Mouse (Mus musculus) spleen, postnatal 0 days (tissue): ENCODE measurements around the gene Rnf207. TPM values are rescaled to one million over a fixed set of nuclear protein-coding genes. Genes with fewer than 3 reads are reported as not detected.

Experiments
- polyA plus RNA-seq: library from polyadenylated mRNA; unstranded; fragments of >200 nt; fragmentation: Nextera tagmentation; extraction: Ambion mirVana; gene quantifications from 2 replicates; pipeline ENCODE4 v1.2.1, GENCODE M21; 2015

The Rnf207 gene
- polyA plus RNA-seq = 0.05 and 0.10 TPM in 2 replicates

DNA sequence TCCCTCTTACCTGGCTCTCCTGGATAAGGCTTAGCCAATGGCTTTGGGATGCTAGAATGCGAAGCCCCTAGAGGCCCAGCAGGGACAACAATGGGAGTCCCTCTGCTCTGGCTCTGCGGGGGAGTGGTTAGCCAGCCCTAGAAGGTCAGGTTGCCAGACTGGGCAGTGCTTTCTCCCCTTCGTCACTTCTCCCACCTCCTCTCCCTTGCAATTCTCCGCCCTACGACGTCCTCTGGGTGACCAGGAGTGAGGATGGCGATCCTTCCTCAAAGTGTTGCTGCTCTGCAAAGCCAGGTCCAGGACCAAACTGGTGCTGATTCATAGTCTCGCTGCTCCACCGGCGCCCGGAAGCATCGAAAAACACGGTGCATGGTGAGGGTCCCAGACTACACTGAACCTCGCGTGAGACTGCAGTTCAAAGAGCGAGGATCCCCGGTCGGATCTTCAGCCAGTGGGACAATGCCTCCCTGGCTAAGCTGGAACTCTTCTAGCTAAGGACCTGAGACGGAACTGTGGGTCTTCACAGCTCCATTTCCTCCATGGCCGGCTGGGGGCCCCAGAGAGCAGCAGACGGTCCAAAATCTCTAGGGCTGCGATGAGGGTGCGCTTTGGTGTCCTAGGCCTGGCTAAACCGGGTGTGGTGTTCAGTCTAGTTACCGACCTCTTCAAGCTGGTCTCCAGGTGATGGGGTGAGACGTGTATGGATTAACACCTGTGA, at the start of gene Rnf207:
Gene Rnf207 (minus strand): TSS at position 477 of the 718 bp plus-strand sequence.

DNA sequence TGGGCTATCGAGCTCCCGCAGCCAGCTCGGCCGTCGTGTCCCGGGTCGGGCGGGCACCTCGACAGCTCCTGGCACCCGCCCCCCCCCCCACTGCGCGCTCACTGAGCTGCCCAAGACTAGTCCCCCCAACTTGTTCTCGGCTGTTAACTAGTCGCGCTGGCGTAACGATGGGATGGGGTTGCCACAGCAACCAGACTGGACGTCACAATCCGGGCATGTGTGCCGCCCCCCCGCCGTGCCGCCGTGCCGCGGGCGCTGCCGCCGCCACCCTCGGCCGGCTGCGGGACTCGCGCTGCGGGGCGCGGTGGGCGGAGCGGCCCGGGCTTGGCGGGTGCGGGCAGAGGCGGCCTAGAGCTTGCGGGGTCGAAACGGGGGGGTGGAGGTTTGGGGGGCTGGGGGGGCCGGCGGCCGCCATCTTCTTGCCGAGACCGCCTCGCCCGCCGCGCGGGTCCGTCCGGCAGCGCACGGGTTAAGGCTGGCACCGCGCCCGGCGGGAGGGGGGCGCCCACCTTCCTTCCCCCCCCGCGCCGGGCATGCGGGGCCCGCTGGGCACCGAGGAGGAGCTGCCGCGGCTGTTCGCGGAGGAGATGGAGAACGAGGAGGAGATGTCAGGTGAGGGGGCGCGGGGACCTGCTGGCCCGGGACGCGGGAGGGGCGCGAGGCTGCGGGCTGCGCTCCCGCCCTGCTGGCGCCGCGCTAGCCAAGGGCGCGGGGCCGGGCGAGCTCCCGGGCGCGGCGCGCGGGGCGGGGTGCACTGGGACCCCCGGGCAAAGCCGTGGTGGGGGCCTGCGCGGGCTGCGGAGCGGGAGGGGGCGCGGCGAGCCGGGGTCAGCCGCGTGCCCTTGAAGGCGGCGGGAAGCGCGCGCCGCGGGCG, 19.9 kb upstream of the Rnf207 start, which contains the start of gene Chd5:
Gene Chd5 (plus strand): TSS at position 233 of the 874 bp plus-strand sequence.

DNA sequence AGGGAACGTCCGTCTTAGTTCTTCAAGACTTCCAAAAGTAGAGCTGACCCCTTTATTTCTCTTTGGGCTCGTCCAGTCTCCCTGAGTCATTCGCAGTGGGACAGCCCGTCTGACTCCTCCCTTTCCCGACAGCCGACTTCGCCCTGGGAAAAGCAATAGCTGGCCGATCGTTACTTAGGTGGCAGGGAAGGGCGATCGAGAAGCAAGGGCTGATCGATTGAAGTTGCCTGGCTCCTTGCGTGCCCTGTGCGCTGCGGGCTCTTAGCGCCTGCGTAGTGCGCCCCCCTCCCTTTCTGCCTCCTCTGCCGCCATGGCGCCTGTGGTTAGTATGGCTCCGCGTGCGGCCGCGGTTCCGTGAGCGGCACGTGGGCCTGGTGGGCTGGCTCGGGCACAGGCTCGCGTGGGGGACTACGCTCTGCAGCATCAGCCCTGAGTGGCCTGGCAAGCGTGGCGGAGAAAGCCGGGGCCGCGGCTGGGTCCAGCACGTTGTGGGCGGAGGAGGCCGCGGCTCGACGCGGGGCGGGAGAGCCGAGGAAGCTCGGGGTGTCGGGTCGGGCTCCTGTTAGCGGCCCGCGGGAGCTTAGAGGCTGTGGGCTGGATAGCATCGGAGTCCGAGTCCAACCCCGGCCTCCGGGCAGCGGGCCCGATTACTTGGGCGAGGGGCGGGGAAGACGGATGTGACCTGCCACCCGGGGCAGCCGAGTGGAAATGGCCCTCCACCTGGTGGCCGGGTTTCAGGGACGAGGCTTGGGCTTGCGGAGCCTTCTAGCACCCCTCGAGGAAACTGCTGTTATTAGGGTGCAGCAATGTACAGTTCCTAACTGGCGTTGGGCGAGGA, 7.0 kb upstream of the Rnf207 start, which contains the start of gene Rpl22:
Gene Rpl22 (plus strand): TSS at position 169 of the 838 bp plus-strand sequence.

DNA sequence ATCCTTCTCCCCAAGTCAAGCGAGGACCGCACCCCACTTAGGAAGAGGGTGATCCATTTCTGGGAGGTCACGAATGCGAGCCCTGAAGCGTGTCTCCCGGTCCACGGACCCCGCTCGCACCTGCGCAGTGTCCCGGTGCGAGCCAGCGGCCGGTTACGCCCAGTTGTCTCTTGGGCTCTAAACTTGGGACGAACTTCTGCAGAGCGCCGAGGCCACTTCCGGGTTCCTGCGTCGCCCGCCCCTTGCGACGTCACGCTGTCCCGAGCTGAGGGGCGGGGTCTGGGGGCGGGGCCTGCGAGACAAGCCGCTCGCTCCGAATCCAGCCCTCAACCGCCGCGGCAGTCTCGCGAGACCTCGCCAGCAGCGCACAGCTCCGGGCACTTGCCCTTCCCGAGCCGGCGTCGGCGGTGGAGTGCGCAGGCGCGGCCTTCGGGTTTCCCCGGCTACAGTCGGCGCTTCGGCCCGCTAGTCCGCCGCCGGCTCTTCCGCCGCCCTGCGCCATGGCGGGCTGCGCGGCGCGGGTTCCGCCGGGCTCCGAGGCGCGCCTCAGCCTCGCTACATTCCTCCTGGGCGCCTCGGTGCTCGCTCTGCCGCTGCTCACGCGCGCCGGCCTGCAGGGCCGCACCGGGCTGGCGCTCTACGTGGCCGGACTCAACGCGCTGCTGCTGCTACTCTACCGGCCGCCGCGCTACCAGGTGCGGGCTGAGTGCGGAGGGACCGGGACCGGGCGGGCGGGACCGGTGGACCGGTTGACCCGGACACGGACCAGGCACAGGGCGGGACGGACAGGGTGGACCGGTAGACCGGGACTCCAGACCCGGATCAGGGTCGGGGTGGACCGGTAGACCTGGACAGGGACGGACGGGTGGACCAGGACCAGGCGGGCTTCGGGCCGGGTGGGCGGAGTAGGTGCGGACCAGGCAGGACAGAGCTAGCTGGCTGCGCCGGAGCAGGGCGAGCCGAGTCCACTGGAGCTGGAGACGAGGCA, 21.6 kb downstream of the Rnf207 start, which contains the start of gene Icmt:
Gene Icmt (plus strand): TSS at position 354 of the 988 bp plus-strand sequence.

DNA sequence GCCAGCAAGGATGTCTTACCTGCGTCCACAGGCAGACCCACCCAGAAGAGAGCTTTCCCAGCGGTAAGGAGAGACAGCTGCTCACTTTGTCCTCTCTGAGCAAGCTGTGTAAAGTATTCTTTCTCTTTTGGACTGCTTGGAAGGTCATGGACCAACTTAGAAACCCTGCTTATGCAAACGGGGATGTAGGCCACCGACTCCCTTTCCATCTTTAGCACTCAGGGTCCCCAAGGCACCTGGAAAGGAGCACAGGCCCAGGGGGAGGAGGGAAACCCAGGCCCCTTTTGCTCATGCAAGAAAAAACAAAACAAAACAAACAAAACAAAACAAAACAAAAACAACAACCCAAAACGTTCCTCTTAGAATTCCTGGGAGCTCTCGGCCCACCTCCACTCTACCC, 27.2 kb downstream of the Rnf207 start, which contains the start of gene Hes3:
Gene Hes3 (minus strand): TSS at position 101 of the 400 bp plus-strand sequence.

DNA sequence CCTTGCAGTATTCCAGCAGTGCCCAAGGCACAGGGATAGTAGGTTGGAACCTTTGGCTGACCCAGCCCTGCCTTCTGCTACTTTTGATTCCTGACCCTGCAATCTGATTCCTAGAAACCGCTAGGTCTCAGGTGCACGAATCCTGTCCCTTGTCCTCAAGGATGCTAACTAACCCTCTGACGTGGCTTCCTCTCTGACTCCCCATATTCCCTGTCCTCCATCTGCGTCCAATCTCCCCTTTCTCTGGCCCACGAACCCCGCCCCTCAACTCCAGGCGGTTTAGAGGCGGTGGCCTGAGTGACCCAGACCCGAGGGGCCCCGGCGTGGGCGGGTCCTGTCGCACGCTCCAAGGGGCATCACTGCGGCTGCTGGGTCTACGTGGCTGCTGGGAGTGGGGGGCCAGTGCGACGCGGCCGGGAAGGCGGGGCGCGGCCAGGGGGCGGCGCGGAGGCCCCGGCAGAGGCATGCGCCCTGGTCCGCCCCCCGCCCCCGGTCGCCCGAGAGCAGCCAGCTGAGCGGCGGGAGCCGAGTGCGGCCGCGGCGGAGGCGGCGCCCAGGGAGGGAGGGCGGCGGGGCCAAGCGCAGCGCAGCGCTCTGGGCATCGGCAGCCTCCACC, 45.1 kb downstream of the Rnf207 start, which contains the start of gene Gpr153:
Gene Gpr153 (plus strand): TSS at position 612 of the 616 bp plus-strand sequence.

Other genes with a start within 250 kb of the Rnf207 start
- gene Plekhg5, start 246.5 kb downstream of the Rnf207 start, polyA plus RNA-seq = 5.7 and 7.3 TPM in 2 replicates
- gene Tnfrsf25, start 203.1 kb downstream of the Rnf207 start, polyA plus RNA-seq = 0.66 and 1.9 TPM in 2 replicates
- gene Espn, start 166.6 kb downstream of the Rnf207 start, polyA plus RNA-seq = 0.90 and 1.9 TPM in 2 replicates
- not detected in 2 replicates for gene Hes2, start 160.1 kb downstream of the Rnf207 start, polyA plus RNA-seq
- 22.8 and 28.6 TPM in 2 replicates for gene Acot7, start 140.9 kb downstream of the Rnf207 start, polyA plus RNA-seq
- 4.1 and 5.8 TPM in 2 replicates for gene Gpr153, start 44.8 kb downstream of the Rnf207 start, polyA plus RNA-seq
- gene Hes3, start 27.3 kb downstream of the Rnf207 start, polyA plus RNA-seq = not detected in 2 replicates
- gene Icmt, start 21.8 kb downstream of the Rnf207 start, polyA plus RNA-seq = 8.7 and 9.3 TPM in 2 replicates
- gene Rpl22, start 6.7 kb upstream of the Rnf207 start, polyA plus RNA-seq = 497 and 537 TPM in 2 replicates
- 0.04 and 0.05 TPM in 2 replicates for gene Chd5, start 19.7 kb upstream of the Rnf207 start, polyA plus RNA-seq
- gene Nphp4, start 157.7 kb upstream of the Rnf207 start, polyA plus RNA-seq = 0.28 TPM in 1 of 2 replicates, not detected in the other
- gene Kcnab2, start 158.9 kb upstream of the Rnf207 start, polyA plus RNA-seq = 12.6 and 16.3 TPM in 2 replicates